Mouse (Mus musculus) hindbrain, embryonic 14.5 days (tissue): ENCODE measurements around the gene Gabra6. TPM values are rescaled to one million over a fixed set of nuclear protein-coding genes. Genes with fewer than 3 reads are reported as not detected.

Experiments
- ATAC-seq: fragments of 200-750 bp; cut with Nextera tagmentation; 2 replicates; pipeline ENCODE4 v1.8.0; 2017; ENCODE audit warnings: moderate number of reproducible peaks, mild to moderate bottlenecking, moderate TSS enrichment, moderate library complexity; ENCODE audit not compliant: low FRiP score
- DNase-seq: peaks from one replicate; pipeline ENCODE4 v3.0.0-alpha.2; 2015; ENCODE audit warnings: low spot score
- H3K27ac ChIP-seq: fragments of 300-500 bp; sonication (generic); 2 replicates; pipeline ENCODE4 v1.5.1; 2014; ENCODE audit warnings: mild to moderate bottlenecking, moderate library complexity
- H3K27me3 ChIP-seq: fragments of 300-500 bp; sonication (generic); 2 replicates; pipeline ENCODE4 v1.6.1; 2014; ENCODE audit warnings: mild to moderate bottlenecking, low read length, mixed read lengths; ENCODE audit not compliant: control insufficient read depth, insufficient read depth
- H3K36me3 ChIP-seq: fragments of 300-500 bp; sonication (generic); replicated peaks from 2 replicates; pipeline ENCODE4 v1.6.1; 2014; ENCODE audit not compliant: control insufficient read depth, insufficient read depth
- H3K4me1 ChIP-seq: fragments of 300-500 bp; sonication (generic); replicated peaks from 2 replicates; pipeline ENCODE4 v1.6.1; 2014; ENCODE audit warnings: antibody characterized with exemption, low read length, mixed read lengths; ENCODE audit not compliant: control insufficient read depth, insufficient read depth
- H3K4me2 ChIP-seq: fragments of 300-500 bp; sonication (generic); replicated peaks from 2 replicates; pipeline ENCODE4 v1.6.1; 2014; ENCODE audit warnings: mild to moderate bottlenecking, moderate library complexity
- H3K4me3 ChIP-seq: fragments of 300-500 bp; sonication (generic); replicated peaks from 2 replicates; pipeline ENCODE4 v1.5.1; 2014; ENCODE audit warnings: mild to moderate bottlenecking, low read length
- H3K9ac ChIP-seq: fragments of 300-500 bp; sonication (generic); 2 replicates; pipeline ENCODE4 v1.6.1; 2014
- H3K9me3 ChIP-seq: fragments of 300-500 bp; sonication (generic); 2 replicates; pipeline ENCODE4 v1.6.1; 2016; ENCODE audit warnings: low read length; ENCODE audit not compliant: control insufficient read depth
- WGBS: fragments of 180-500 bp; shearing (Covaris S2); extraction: QIAGEN DNeasy Blood & Tissue Kit; methylation state at CpG from one replicate; pipeline ENCODE4 v1.1.7; 2014; 5-methylcytosine and 5-hydroxymethylcytosine counted together
- polyA plus RNA-seq: library from polyadenylated mRNA; unstranded; fragments of >200 nt; fragmentation: Nextera tagmentation; extraction: Ambion mirVana; gene quantifications from 2 replicates; pipeline ENCODE4 v1.2.1, GENCODE M21; 2014

Gene Gabra6
- not detected in 2 replicates for polyA plus RNA-seq

DNA sequence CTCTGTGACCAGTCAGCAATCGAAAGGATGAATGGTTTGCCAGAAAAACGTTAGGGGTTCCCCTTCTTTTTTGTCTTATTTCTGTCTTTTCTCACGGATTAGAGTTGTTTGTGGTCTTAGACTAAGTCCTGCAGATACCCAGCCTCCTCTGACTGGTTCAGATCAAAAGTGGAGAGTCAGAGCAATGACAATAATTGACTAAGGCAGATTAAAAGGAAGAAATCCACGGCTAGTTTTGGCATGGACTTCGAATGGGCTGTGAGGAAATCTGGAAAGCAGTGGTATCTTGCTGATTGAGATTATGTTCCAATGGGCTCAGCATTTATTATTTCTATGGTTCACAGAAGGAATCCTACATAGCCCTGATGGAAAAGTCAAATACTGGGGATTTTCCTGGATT lies at the start of gene Gabra6:
TSS of gene Gabra6 (minus strand) at position 191 of the 400 bp plus-strand sequence.
- Histone ChIP-seq H3K27ac (no peak within 1 kb of the TSS), H3K9me3 (no peaks in the 10 kb centered on the region), H3K9ac (no peak within 1 kb of the TSS), H3K4me3 (no peak within 1 kb of the TSS), H3K27me3 (no peaks in the 10 kb centered on the region), H3K4me2 (no peak within 1 kb of the TSS), H3K36me3 (no peaks in the 10 kb centered on the region), H3K4me1 (no peaks in the 10 kb centered on the region)
- DNase-seq = no peak
- 76% methylated on average over 5 of the region's 5 CpGs for WGBS
- no peak for ATAC-seq

DNA sequence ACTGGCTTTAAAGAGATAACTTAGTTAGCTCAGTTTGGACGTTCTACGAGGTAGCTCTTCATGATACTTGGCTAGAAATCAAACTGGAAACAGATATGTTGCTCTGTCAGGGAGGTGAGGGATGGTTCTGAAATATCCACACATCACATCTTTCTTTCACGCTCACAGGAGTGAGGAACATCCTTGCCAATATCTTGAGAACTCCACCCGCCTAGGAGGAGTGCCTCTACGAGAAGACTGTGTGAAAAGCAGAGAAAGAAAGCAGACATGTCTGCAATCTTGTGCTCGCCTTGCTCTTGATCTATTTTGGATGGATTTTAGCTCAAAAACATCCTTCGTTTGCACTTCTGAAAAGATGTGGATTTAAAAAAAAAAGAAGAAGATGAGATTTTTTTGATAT lies 44.7 kb upstream of the Gabra6 start:
- no peak for DNase-seq
- no peak for ATAC-seq
- no peak overlapping the region for H3K9ac ChIP-seq
- H3K27ac ChIP-seq = no peak overlapping the region
- no peak overlapping the region for H3K4me3 ChIP-seq
- no peaks in the 10 kb centered on the region for H3K36me3 ChIP-seq
- H3K9me3 ChIP-seq = no peaks in the 10 kb centered on the region
- H3K4me1 ChIP-seq = no peaks in the 10 kb centered on the region
- no peaks in the 10 kb centered on the region for H3K27me3 ChIP-seq
- H3K4me2 ChIP-seq = no peak overlapping the region
- WGBS = 91% methylated on average over 7 of the region's 7 CpGs

DNA sequence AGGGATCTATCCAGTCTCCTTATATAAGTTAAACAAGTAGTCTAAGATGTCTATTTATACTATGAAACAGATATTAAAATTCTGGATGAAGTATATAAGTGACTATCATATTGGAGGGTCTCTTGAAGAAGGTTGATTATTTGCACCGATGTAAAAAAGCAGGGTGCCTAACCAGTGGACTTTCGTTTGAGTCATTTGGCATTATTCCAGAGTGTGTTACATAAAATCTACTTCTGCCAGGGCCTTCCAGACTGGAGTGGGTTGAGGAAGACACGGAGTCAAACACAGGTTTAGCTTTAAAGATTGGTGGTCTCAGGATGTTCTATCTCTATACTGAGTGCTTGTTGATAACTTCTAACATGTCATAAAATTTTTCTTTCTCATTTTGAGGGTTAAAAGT lies 11.2 kb upstream of the Gabra6 start:
- DNase-seq = no peak
- no peaks in the 10 kb centered on the region for H3K36me3 ChIP-seq
- no peak overlapping the region for H3K4me3 ChIP-seq
- no peaks in the 10 kb centered on the region for H3K9me3 ChIP-seq
- H3K4me1 ChIP-seq = no peaks in the 10 kb centered on the region
- 89% methylated on average over 3 of the region's 3 CpGs for WGBS
- H3K27ac ChIP-seq = no peak overlapping the region
- no peak overlapping the region for H3K4me2 ChIP-seq
- ATAC-seq = no peak
- no peak overlapping the region for H3K9ac ChIP-seq
- no peaks in the 10 kb centered on the region for H3K27me3 ChIP-seq

DNA sequence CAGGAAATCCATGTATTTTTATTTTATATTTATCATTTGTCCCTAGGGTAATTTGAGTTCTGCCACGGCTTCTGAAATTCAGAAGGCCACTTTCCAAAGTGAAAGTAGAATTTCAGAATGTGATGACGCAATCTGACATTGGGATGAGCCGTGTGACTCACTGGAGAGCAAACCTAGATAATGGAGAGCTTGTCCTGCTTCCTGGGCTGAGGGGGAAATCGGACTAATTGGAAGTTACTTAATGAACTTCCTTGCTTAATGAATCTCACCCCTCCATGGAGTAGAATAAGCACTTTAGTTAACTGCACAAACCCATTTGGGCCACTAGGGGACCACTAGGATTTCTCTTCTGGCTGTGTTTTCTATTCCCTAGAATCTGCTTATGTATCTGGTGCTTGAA lies 5.4 kb upstream of the Gabra6 start:
- ATAC-seq (no peak), DNase-seq (no peak)

DNA sequence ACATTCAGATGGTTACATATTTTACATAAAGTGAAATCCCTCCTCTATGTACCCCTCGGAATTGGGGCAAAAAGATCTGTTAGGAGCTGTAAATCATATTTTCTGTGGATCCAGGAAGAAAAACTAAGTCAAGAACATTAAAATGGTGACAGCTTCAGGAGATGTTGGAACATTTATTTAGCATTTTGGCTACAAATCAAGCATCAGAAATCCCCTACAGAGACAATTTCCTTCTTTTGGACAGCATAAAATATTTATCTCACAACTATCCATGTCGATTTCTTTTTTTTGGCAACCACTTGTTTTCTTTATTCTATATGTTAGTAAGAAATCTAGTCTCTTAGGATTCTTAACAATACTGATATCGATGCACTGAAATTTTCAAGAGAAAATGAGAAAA lies 688 bp upstream of the Gabra6 start:
- Histone ChIP-seq H3K27me3 (no peaks in the 10 kb centered on the region), H3K9ac (no peak overlapping the region), H3K4me3 (no peak overlapping the region), H3K36me3 (no peaks in the 10 kb centered on the region), H3K4me2 (no peak overlapping the region), H3K27ac (no peak overlapping the region), H3K4me1 (no peaks in the 10 kb centered on the region), H3K9me3 (no peaks in the 10 kb centered on the region)
- ATAC-seq (no peak), DNase-seq (no peak)
- 90% methylated on average over 3 of the region's 3 CpGs for WGBS

More for the DNA sequence above, 5.4 kb upstream of the Gabra6 start:
- 85% methylated on average over 4 of the region's 4 CpGs for WGBS
- no peak overlapping the region for H3K27ac ChIP-seq
- no peaks in the 10 kb centered on the region for H3K27me3 ChIP-seq
- no peak overlapping the region for H3K4me3 ChIP-seq
- no peak overlapping the region for H3K9ac ChIP-seq
- no peaks in the 10 kb centered on the region for H3K9me3 ChIP-seq
- H3K4me2 ChIP-seq = no peak overlapping the region
- H3K36me3 ChIP-seq = no peaks in the 10 kb centered on the region
- no peaks in the 10 kb centered on the region for H3K4me1 ChIP-seq

DNA sequence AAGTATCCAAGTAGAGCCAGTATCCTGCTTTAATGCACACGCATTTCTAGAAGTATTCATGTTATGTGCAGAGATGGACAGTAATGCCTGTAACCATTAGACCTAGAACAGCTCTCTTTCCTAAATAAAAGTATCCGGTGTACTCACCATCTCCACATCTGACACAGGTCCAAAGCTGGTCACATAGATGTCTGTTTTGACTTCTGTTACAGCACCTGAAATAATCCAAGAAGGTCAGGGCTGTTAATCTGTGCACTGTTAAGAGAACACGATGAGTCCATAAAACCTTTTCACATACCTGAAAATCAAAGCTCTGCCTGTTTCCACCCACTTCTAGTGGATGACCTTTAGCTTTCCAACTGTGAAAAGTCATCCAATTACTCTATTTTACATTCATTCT lies 1.4 kb downstream of the Gabra6 start:
- H3K4me2 ChIP-seq = no peak overlapping the region
- H3K9ac ChIP-seq = no peak overlapping the region
- WGBS = 95% methylated on average over 3 of the region's 3 CpGs
- no peaks in the 10 kb centered on the region for H3K36me3 ChIP-seq
- ATAC-seq = no peak
- no peak for DNase-seq
- no peak overlapping the region for H3K4me3 ChIP-seq
- no peaks in the 10 kb centered on the region for H3K9me3 ChIP-seq
- H3K27me3 ChIP-seq = no peaks in the 10 kb centered on the region
- H3K27ac ChIP-seq = no peak overlapping the region
- H3K4me1 ChIP-seq = peaks cover 6% of the 10 kb centered on the region; the same call in 1 of the 2 replicates

DNA sequence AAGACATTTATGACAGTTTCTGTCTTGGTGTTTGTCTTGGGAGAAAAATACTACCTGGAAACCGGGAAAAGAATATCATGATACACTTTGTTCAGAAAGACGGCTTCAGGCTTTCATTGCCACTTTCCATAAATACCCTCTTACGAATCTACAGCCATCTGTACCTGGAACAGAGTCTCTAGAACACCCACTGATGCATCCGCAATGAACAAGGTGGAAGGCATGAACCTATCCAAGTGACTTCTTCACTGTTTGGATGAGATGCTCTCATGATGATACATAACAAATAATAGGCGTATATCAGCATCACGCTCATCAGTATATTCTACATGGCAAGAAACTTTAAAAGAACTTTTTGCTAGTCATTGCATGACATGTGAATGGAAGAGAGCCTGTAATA lies 1.8 kb downstream of the Gabra6 start:
- Histone ChIP-seq H3K4me2 (no peak overlapping the region), H3K9me3 (no peaks in the 10 kb centered on the region), H3K4me1 (peaks cover 6% of the 10 kb centered on the region; the same call in 1 of the 2 replicates), H3K4me3 (no peak overlapping the region), H3K27ac (no peak overlapping the region), H3K9ac (no peak overlapping the region), H3K27me3 (no peaks in the 10 kb centered on the region), H3K36me3 (no peaks in the 10 kb centered on the region)
- ATAC-seq (no peak), DNase-seq (no peak)
- 94% methylated on average over 6 of the region's 6 CpGs for WGBS

DNA sequence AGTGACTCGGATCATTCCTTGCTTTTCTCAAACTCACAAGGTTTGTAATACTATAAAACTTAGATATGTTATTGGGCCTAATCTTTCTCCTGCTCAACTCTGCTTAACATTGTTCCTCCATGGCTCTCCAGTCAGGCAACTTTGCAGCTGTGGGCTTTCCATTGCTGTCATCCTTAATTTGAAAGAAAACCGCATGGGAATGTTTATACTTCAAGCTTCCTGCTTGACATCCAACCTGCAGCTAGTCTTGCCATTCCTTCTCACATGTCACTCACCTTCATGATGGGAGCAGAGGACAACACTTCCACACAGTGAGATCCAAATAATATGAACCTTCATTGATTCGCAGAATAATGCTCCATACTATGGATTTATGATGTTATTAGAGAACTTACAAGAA lies 2.9 kb downstream of the Gabra6 start:
- Histone ChIP-seq H3K4me1 (peaks cover 6% of the 10 kb centered on the region; the same call in 1 of the 2 replicates), H3K9me3 (no peaks in the 10 kb centered on the region), H3K4me3 (no peak overlapping the region), H3K9ac (no peak overlapping the region), H3K27ac (no peak overlapping the region), H3K36me3 (no peaks in the 10 kb centered on the region), H3K4me2 (no peak overlapping the region), H3K27me3 (no peaks in the 10 kb centered on the region)
- 91% methylated on average over 3 of the region's 3 CpGs for WGBS
- ATAC-seq (no peak), DNase-seq (no peak)

DNA sequence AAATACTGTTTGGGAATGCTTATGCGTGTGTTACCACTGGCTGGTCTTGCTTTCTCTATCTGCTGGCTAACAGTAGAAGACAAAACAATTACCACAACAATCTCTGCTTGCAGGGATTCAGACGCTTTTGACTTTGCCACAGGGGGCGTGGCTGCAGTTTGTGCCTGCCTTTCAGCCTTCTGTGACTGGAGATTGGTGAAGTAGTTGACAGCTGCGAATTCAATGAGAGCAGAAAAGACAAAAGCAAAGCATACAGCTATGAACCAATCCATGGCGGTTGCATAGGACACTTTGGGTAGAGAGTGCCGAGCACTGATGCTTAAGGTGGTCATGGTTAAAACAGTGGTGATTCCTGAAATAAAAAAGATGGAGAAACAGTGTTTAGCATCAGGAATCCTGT lies 6.0 kb downstream of the Gabra6 start:
- WGBS = 4% methylated on average over 6 of the region's 6 CpGs
- ATAC-seq = peak; percentile 57; the same call in 1 of the 2 replicates

DNA sequence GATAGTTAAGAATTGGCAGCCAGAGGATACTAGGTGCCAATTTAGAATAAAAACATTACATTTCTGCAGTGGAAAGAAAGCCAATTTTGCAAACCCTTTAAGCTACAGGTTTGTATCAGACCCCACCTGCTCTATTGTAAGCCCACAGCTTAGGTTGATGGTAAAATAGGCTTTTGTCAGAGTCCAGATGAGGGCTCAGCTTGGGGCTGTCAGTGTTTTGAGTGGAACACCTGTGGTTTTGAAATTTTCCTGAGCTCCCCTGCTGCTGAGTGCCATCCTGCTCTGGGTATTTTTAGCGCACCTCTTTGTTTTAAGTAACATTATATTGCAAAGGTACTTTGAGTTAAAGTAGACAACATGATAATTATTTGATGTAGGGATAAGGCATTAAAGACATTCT lies 10.0 kb downstream of the Gabra6 start:
- Histone ChIP-seq H3K4me3 (no peak overlapping the region), H3K4me2 (no peak overlapping the region), H3K27me3 (no peaks in the 10 kb centered on the region), H3K9ac (no peak overlapping the region), H3K36me3 (no peaks in the 10 kb centered on the region), H3K9me3 (no peaks in the 10 kb centered on the region), H3K27ac (no peak overlapping the region), H3K4me1 (peaks cover 6% of the 10 kb centered on the region; the same call in 1 of the 2 replicates)
- 70% methylated on average over 1 of the region's 1 CpGs for WGBS
- ATAC-seq (no peak), DNase-seq (no peak)

More for the DNA sequence above, 6.0 kb downstream of the Gabra6 start:
- no peak overlapping the region for H3K9ac ChIP-seq
- H3K36me3 ChIP-seq = no peaks in the 10 kb centered on the region
- H3K4me1 ChIP-seq = peaks cover 6% of the 10 kb centered on the region; the same call in 1 of the 2 replicates
- H3K4me2 ChIP-seq = peak overlapping the region; percentile 36
- no peak overlapping the region for H3K27ac ChIP-seq
- no peaks in the 10 kb centered on the region for H3K27me3 ChIP-seq
- H3K4me3 ChIP-seq = no peak overlapping the region; the same call in 1 of the 2 replicates
- no peaks in the 10 kb centered on the region for H3K9me3 ChIP-seq
- peak; percentile 32 for DNase-seq
